Mouse (Mus musculus) gastrocnemius, postnatal 25 days (tissue): ENCODE data around the gene Vmn1r2. TPM values are rescaled to one million over a fixed set of nuclear protein-coding genes. Genes with fewer than 3 reads are reported as not detected.
"Not testable (repeated sequence)": the region's sequence is repeated elsewhere in the genome, so short reads cannot be mapped to it uniquely, and the experiment has no call there.

Source experiments
- DNase-seq: peaks from one replicate; pipeline ENCODE4 v3.0.0; 2022
- long read RNA-seq, 2 experiments: library from polyadenylated mRNA; stranded (forward); transcript quantifications; one replicate each; pipeline ENCODE4 v2.0.0; 2021
- total RNA-seq, 2 experiments: library from RNA; stranded (reverse); gene quantifications; 1 replicate in 1 of 2; 2 replicates in 1 of 2; pipeline ENCODE4 v1.2.3; 2021

The Vmn1r2 gene
- not detected for total RNA-seq
- long read RNA-seq, experiment 1 = 0 reads
- long read RNA-seq, experiment 2 = 0 reads

DNA sequence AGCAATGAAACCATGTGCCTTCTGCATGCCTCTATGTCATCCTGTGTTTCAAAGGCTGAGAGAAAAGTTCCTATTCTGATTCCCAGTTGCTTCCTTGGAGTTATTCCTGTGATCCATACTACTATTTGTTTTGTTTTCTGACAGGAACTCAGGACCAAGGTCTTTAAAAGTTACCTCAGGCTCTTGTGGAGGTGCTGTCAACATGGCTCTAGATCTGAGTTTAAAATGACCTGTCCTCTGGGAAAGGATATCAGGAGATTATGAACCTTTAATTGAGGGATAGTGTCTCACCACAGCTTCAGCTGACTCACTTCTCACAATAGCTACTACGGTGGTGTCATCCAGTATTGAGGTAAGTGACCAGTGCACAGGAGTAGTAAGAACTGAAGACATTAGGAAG is at the start of gene Vmn1r2:
Vmn1r2 (plus strand) TSS at position 301 of the 400 bp plus-strand sequence.
- DNase-seq = not testable (repeated sequence)

DNA sequence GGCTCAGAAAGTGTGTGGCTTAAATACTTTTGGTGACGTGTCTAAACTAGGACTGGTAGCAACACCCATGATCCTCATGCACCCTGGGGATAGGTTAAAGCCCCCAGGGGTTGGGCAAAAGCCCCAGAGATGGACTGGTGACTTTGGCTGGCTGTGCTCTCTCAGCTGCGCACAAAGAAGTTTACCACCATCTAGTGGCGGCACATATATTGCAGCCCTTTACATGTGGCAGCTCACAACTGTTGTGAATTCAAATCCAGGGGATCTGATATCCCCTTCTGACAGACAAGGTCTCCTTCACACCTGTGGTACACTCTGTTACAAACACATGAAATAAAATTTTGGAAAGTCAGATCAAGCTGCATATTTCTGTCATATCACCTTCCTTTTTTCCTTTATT is 19.2 kb upstream of the Vmn1r2 start:
- DNase-seq = not testable (repeated sequence)

DNA sequence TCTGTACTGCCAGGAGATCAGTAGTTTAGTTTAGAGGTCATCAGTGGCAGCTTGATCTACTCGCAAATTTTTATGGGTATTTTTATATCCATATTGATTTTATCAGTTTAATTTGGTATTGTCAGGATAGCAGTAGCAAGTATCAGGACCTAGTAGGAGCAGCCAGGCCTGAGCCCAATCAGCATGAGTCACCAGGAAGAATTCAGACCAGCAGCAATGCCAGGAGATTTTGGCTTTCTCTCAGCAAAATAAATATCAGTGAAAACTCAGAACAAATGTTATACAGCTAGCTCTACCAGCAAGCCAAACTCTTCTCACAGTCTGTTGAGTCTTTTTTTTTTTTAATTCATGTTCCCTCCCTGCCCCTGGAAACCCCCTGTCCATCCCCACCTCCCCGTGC is 13.8 kb upstream of the Vmn1r2 start:
- DNase-seq = not testable (repeated sequence)

DNA sequence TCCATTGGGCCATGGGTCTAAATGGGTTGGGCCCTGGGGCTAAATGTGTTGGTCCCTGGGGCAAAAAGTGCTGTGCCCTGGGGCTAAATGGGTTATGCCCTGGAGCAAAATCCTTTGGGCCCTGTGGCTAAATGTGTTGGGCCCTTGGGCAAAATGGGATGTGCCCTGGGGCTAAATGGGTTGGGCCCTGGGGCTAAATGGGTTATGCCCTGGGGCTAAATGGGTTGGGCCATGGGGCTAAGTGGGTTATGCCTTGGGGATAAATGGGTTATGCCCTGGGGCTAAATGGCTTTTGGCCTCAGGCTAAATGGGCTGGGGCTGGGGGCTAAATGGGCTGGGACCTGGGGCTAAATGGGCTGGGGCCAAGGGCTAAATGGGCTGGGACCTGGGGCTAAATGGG is 2.7 kb upstream of the Vmn1r2 start:
- DNase-seq = not testable (repeated sequence)

DNA sequence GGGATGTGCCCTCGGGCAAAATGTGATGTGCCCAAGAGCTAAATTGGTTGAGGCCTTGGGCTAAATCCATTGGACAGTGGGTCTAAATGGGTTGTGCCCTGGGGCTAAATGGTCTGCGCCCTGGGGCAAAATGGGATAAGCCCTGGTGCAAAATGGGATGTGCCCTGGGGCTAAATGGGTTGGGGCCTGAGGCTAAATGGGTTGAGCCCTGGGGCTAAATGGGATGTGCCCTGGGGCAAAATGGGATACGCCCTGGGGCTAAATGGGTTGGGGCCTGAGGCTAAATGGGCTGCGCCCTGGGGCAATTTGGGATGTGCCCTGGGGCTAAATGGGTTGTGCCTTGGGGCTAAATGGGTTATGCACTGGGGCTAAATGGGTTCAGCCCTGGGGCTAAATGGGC is 2.1 kb upstream of the Vmn1r2 start:
- no peak for DNase-seq

DNA sequence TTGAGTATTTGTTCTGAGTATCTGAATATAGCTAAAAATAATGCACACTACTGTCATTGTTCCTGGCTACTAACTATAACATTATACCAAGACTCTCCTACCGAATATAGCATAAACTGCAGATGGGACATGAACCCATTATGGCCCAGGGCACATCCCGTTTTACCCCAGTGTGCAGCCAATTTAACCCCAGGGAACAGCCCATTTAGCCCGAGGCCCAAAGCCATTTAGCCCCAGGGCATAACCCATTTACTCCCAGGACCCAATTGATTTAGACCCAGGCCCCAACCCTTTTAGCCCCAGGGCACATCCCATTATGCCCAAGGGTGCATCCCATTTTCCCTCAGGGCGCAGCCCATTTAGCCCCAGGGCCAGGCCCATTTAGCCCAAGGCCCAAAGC is 7.5 kb downstream of the Vmn1r2 start:
- not testable (repeated sequence) for DNase-seq

DNA sequence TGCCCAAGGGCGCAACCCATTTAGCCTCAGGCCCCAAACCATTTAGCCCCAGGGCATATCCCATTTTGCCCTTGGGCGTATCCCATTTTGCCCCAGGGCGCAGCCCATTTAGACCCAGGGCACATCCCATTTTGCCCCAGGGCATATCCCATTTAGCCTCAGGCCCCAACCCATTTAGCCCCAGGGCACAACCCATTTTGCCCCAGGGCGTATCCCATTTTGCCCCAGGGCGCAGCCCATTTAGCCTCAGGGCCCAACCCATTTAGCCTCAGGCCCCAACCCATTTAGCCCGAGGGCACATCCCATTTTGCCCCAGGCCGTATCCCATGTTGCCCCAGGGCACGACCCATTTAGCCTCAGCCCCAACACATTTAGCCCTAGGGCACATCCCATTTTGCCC is 8.6 kb downstream of the Vmn1r2 start:
- DNase-seq = not testable (repeated sequence)

DNA sequence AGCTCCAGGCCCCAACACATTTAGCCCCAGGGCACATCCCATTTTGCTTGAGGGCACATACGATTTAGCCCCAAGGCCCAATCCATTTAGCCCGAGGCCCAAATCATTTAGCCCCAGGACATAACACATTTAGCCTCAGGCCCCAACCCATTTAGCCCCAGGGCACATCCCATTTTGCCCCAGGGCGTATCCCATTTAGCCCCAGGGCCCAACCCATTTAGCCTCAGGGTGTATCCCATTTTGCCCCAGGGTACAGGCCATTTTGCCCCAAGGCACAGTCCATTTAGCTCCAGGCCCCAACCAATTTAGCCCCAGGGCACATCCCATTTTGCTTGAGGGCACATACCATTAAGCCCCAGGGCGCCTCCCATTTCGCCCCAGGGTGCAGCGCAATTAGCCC is 9.1 kb downstream of the Vmn1r2 start:
- DNase-seq = not testable (repeated sequence)

DNA sequence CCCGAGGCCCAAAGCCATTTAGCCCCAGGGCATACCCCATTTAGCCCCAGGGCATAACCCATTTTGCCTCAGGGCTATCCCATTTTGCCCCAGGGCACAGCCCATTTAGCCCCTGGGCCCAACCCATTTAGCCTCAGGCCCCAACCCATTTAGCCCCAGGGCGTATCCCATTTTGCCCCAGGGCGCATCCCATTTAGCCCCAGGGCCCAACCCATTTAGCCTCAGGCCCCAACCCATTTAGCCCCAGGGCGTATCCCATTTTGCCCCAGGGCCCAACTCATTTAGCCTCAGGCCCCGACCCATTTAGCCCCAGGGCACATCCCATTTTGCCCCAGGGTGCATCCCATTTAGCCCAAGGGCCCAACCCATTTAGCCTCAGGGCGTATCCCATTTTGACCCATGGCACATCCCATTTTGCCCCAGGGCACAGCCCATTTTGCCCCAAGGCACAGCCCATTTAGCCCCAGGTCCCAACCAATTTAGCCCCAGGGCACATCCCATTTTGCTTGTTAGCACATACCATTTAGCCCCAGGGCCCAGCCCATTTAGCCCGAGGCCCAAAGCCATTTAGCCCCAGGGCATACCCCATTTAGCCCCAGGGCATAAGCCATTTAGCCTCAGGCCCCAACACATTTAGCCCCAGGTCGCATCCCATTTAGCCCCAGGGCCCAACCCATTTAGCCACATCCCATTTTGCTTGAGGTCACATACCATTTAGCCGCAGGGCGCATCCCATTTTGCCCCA is 9.8 kb downstream of the Vmn1r2 start:
- not testable (repeated sequence) for DNase-seq

DNA sequence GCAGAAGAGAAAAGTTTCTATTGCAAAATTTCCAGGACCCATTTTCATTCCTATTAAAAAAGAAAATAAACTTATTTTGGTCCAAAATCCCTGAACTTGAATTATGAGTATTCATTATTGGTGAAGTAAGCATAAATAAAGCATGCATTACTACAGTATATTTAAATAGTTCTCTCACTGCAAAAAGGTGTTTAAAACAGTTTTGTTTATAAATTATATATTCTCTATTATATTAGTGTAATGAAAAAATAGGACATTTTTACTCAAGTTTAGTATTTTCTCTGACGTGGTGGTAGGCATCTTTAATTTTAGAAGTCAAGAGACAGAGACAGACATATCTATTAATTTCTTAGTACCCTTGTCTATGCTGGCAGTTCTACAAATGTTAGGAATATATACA is 18.1 kb downstream of the Vmn1r2 start, which contains the start of gene Vmn1r3:
Vmn1r3 (minus strand) TSS at position 101 of the 400 bp plus-strand sequence.
- not testable (repeated sequence) for DNase-seq

DNA sequence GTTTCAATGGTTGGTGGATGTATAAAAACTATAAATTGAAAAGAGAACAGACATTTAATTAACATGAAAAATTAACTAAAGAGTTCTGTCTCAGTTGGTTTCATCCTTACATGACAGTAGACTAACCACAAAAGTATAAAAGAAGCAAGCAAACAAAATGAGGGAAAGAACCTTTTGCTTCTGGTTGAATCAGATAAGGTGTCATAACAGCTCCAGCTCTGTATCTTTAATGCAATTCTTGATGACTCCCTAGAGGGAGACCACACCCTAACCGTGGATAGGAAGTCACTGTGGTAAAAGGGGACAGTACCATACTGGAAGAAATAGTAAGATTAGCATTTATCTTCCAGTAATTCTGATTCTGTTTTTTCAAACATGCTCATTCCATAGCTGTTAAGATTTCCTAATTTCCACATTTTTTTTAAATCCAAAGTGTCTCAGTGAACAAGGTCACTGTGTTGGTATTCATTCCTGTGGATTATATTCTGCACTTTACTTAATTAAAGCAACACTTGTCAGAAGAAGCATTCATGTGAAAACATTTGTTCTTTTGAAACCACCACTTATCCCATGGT is 42.6 kb downstream of the Vmn1r2 start:
- not testable (repeated sequence) for DNase-seq

DNA sequence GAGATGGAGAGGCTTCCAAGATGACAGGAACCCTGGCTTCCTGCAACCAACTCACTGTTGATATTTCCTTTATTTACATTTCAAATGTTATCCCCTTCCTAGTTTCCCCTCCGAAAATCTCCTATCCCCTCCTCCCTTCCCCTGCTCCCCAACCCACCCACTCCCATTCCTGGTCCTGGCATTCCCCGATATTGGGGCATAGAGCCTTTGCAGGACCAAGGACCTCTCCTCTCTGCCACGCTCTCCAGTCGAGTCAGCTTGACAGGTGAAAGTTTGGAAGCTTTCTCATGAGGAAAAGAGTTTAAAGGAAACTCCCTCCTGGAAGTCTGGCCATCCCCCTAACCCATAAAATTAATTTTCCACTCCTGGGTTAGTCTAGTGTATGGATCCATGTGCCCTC is 46.2 kb downstream of the Vmn1r2 start:
- not testable (repeated sequence) for DNase-seq

DNA sequence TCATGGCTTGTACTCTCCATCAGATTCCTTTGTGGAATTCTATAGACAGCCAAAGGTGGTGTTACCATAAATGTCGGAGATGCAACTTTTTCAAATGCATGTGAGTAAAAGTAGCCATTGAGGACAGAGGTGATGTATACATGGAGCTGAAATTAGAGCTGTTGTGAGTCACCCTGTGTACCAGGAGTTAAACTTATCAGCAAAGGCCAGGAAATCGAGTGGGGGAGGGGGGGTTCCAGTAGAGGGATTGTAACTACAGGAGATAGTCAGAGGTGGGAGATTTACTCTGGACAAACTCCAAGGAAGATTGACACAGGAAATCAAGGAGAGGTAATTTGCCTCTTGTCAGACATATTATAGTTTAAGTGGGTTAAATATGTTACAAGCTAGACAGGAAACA is 49.3 kb downstream of the Vmn1r2 start:
- not testable (repeated sequence) for DNase-seq

Other genes with a start within 250 kb of the Vmn1r2 start
- not detected for gene Vmn1r3, start 18.0 kb downstream of the Vmn1r2 start, total RNA-seq